Mouse (Mus musculus) stomach, postnatal 0 days (tissue): ENCODE results near the gene Slc25a53. TPM values are rescaled to one million over a fixed set of nuclear protein-coding genes. Genes with fewer than 3 reads are reported as not detected.

Source experiments
- ATAC-seq: fragments of 200-750 bp; cut with Nextera tagmentation; 2 replicates; pipeline ENCODE4 v1.8.0; 2017; ENCODE audit not compliant: low FRiP score, low TSS enrichment
- DNase-seq: peaks from one replicate; pipeline ENCODE4 v3.0.0-alpha.2; 2016; ENCODE audit warnings: low spot score
- H3K27ac ChIP-seq: fragments of 300-500 bp; sonication (generic); replicated peaks from 2 replicates; pipeline ENCODE4 v1.5.1; 2014; ENCODE audit warnings: mild to moderate bottlenecking, control low read depth
- H3K27me3 ChIP-seq: fragments of 300-500 bp; sonication (generic); 2 replicates; pipeline ENCODE4 v1.6.1; 2014; ENCODE audit warnings: low read length; ENCODE audit not compliant: control insufficient read depth, insufficient read depth
- H3K36me3 ChIP-seq: fragments of 300-500 bp; sonication (generic); 2 replicates; pipeline ENCODE4 v1.6.1; 2014; ENCODE audit warnings: low read length, mixed read lengths; ENCODE audit not compliant: control insufficient read depth, insufficient read depth
- H3K4me1 ChIP-seq: fragments of 300-500 bp; sonication (generic); replicated peaks from 2 replicates; pipeline ENCODE4 v1.6.1; 2014; ENCODE audit warnings: antibody characterized with exemption; ENCODE audit not compliant: control insufficient read depth, insufficient read depth
- H3K4me2 ChIP-seq: fragments of 300-500 bp; sonication (generic); replicated peaks from 2 replicates; pipeline ENCODE4 v1.6.1; 2014; ENCODE audit warnings: low read depth, mild to moderate bottlenecking, control low read depth, moderate library complexity
- H3K4me3 ChIP-seq: fragments of 300-500 bp; sonication (generic); 2 replicates; pipeline ENCODE4 v1.5.1; 2014; ENCODE audit warnings: low read depth, low read length, control low read depth
- H3K9ac ChIP-seq: fragments of 300-500 bp; sonication (generic); 2 replicates; pipeline ENCODE4 v1.6.1; 2014; ENCODE audit warnings: mild to moderate bottlenecking, low read length, control low read depth, mixed read lengths
- H3K9me3 ChIP-seq: fragments of 300-500 bp; sonication (generic); 2 replicates; pipeline ENCODE4 v1.6.1; 2016; ENCODE audit warnings: low read length; ENCODE audit not compliant: control insufficient read depth
- CTCF ChIP-seq: IDR thresholded peaks from 2 replicates; pipeline ENCODE4 v1.5.1; 2016; ENCODE audit warnings: antibody characterized with exemption, low read depth, mild to moderate bottlenecking, moderate library complexity
- EP300 ChIP-seq: optimal IDR thresholded peaks from 2 replicates; pipeline ENCODE3; 2016; ENCODE audit warnings: antibody characterized with exemption
- WGBS: fragments of 180-500 bp; shearing (Covaris S2); extraction: QIAGEN DNeasy Blood & Tissue Kit; methylation state at CpG from one replicate; pipeline ENCODE4 v1.1.7; 2014; 5-methylcytosine and 5-hydroxymethylcytosine counted together
- polyA plus RNA-seq: library from polyadenylated mRNA; unstranded; fragments of >200 nt; fragmentation: Nextera tagmentation; extraction: Ambion mirVana; gene quantifications from 2 replicates; pipeline ENCODE4 v1.2.1, GENCODE M21; 2015

The Slc25a53 gene
- polyA plus RNA-seq, 1 experiment from 2014 or later, result 4.8 TPM

DNA sequence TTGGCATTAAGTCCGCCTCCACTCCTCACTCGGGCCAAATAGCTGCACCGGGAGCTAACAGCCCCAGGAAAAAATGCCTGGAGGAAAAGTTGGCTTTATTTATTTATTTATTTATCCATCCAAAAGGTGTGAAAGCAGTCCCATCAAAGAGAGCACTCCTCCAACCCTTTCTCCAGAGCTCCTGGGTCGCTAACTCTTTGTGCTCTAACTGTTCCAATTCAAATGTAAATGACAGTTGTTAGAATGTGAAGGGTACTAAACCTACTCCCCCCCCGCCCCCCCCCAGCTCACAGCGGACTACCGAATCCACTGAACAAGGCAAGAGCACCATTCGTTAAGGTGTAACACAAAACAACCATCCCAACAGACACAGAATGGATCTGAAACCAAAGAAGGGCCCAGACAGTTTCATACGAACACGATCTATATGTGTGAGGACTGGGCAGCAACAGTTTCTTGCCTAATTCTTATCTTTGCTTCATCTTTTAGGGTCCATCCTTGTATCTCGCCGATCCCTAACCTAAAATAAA lies 567 bp downstream of the Slc25a53 start:
- Histone ChIP-seq H3K36me3 (no peaks in the 10 kb centered on the region), H3K27ac (peak overlapping the region; percentile 87), H3K9ac (peak overlapping the region; percentile 61), H3K9me3 (no peaks in the 10 kb centered on the region), H3K4me3 (peak overlapping the region; percentile 51), H3K4me1 (no peaks in the 10 kb centered on the region), H3K27me3 (no peaks in the 10 kb centered on the region), H3K4me2 (peak overlapping the region; percentile 57)
- DNase-seq, result no peak
- WGBS, result 17% methylated on average over 12 of the region's 12 CpGs
- ATAC-seq, result peak; percentile 35; the same call in 1 of the 2 replicates
- TF ChIP-seq CTCF, result no peak
- no peak for TF ChIP-seq EP300

- Histone ChIP-seq H3K27ac (no peak overlapping the region), H3K9me3 (no peaks in the 10 kb centered on the region), H3K27me3 (no peaks in the 10 kb centered on the region), H3K9ac (no peak overlapping the region), H3K36me3 (no peaks in the 10 kb centered on the region), H3K4me3 (no peak overlapping the region), H3K4me2 (no peak overlapping the region), H3K4me1 (no peaks in the 10 kb centered on the region)
- peak; percentile 12 for DNase-seq
- WGBS, result 57% methylated on average over 4 of the region's 4 CpGs
- ATAC-seq, result no peak
- TF ChIP-seq EP300, result no peak
- TF ChIP-seq CTCF, result no peak
These were observed 3.8 kb downstream of the Slc25a53 start for GRCm38 (mm10) chrX:137034322-137034721.

DNA sequence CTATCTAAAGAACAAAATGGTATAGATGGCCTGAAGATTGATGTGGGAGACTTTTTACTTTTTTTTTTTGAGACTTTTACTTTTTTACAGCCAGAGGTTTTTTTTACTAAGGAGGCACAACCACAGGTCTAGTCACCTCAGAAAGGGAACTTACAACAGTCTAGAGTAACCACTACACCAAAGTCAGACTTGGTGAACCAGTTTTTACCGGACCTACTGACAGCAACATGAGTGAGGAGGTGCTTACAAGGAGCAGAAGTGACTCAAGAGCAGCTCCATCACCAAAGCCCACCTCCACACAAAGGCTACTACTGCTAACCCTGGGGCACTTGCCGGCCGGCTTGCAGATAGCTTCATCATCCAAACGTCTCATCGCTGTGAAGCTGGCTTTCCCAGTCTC lies 6.4 kb downstream of the Slc25a53 start:
- Histone ChIP-seq H3K9me3 (no peaks in the 10 kb centered on the region), H3K27me3 (no peaks in the 10 kb centered on the region), H3K36me3 (no peaks in the 10 kb centered on the region), H3K4me2 (no peak overlapping the region), H3K27ac (no peak overlapping the region), H3K4me1 (no peaks in the 10 kb centered on the region), H3K4me3 (no peak overlapping the region), H3K9ac (no peak overlapping the region)
- ATAC-seq (no peak), DNase-seq (no peak)
- 80% methylated on average over 5 of the region's 5 CpGs for WGBS
- TF ChIP-seq EP300 (no peak), CTCF (no peak)

GRCm38 (mm10) chrX:137030916-137031315 lies 7.2 kb downstream of the Slc25a53 start:
- Histone ChIP-seq H3K4me3 (no peak overlapping the region), H3K9ac (no peak overlapping the region), H3K27me3 (no peaks in the 10 kb centered on the region), H3K36me3 (no peaks in the 10 kb centered on the region), H3K4me2 (no peak overlapping the region), H3K4me1 (no peaks in the 10 kb centered on the region), H3K9me3 (no peaks in the 10 kb centered on the region), H3K27ac (no peak overlapping the region)
- TF ChIP-seq CTCF, result no peak
- TF ChIP-seq EP300, result no peak
- WGBS, result 74% methylated on average over 8 of the region's 8 CpGs
- peak; percentile 15 for DNase-seq
- peak; percentile 77 for ATAC-seq

GRCm38 (mm10) chrX:137019310-137019709 lies 18.8 kb downstream of the Slc25a53 start:
- 24% methylated on average over 1 of the region's 1 CpGs for WGBS
- DNase-seq, result peak; percentile 52

DNA sequence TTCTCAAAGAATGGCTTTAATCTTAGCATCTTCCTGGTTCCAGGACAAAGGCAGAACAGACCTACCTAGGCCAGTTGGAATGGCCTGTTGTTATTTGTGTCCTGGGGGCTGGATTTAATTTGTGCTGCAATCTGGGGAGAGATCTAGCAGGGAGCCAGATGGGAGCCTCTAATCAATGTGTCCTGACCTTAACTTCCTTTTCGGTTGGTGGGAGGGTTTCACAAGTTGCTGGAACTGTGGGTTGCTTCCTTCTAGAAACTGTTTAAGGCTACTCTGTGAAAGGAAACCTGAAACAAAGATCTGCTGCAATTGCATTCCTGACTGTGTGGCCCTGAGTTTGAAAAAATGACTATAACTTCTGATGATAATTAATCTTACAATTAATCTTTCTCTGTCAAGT lies 20.4 kb downstream of the Slc25a53 start:
- H3K9me3 ChIP-seq, result no peaks in the 10 kb centered on the region
- H3K4me1 ChIP-seq, result no peaks in the 10 kb centered on the region
- ATAC-seq, result no peak
- WGBS, result 68% methylated on average over 1 of the region's 1 CpGs
- H3K4me2 ChIP-seq, result no peak overlapping the region
- no peaks in the 10 kb centered on the region for H3K27me3 ChIP-seq
- H3K4me3 ChIP-seq, result no peak overlapping the region
- no peak overlapping the region for H3K9ac ChIP-seq
- DNase-seq, result no peak
- TF ChIP-seq EP300 (no peak), CTCF (no peak)
- no peaks in the 10 kb centered on the region for H3K36me3 ChIP-seq
- H3K27ac ChIP-seq, result no peak overlapping the region

More at GRCm38 (mm10) chrX:137019310-137019709, 18.8 kb downstream of the Slc25a53 start:
- TF ChIP-seq CTCF (peak; percentile 78), EP300 (no peak)
- Histone ChIP-seq H3K4me3 (no peak overlapping the region), H3K9ac (no peak overlapping the region), H3K4me1 (no peaks in the 10 kb centered on the region), H3K36me3 (no peaks in the 10 kb centered on the region), H3K27ac (no peak overlapping the region), H3K9me3 (no peaks in the 10 kb centered on the region), H3K4me2 (no peak overlapping the region), H3K27me3 (no peaks in the 10 kb centered on the region)
- ATAC-seq, result peak; percentile 54; the same call in 1 of the 2 replicates
